Mouse (Mus musculus): ENCODE results near the gene Gm21488. TPM values are rescaled to one million over a fixed set of nuclear protein-coding genes. Genes with fewer than 3 reads are reported as not detected.
"Not testable (repeated sequence)": the region's sequence is repeated elsewhere in the genome, so short reads cannot be mapped to it uniquely, and the experiment has no call there.

The Gm21488 gene
- polyA plus RNA-seq (2015; fragmentation: Nextera tagmentation; extraction: Ambion mirVana) = not detected in 2 replicates

DNA sequence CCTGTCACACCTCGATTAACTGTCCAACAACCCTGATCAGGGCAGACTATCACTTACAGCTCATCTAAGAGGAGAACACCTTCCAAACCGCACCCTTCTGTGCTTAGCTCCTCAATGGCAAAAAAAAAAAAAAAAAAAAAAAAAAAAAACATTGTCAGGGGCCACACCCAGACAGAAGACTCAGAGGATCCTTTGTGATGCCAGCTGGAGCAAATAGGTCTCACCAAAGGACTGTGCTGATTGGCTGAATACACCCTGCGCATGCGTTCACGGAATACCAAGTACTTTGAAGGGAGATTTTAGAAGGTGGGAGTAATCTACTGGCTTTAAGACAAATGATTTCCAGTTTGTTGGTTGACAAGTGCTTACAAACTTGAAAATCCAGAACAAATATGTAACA is at the start of gene Gm21488:
Gene Gm21488, minus strand, starts transcription at position 101 of the 400 bp plus-strand sequence.
- no CpG with 5 or more reads among the region's 5 CpGs for WGBS
- H3K9me3 ChIP-seq; H3K27me3 ChIP-seq (replicated peaks); H3K36me3 ChIP-seq; H3K4me2 ChIP-seq; H3K4me1 ChIP-seq; H3K4me3 ChIP-seq (replicated peaks); ATAC-seq (ENCODE audit: insufficient read depth, low FRiP score, low read depth); H3K9ac ChIP-seq; H3K27ac ChIP-seq: not testable (repeated sequence)
